Mouse (Mus musculus) MEL (cell line): ENCODE measurements around the gene Exoc3l. TPM values are rescaled to one million over a fixed set of nuclear protein-coding genes. Genes with fewer than 3 reads are reported as not detected.

ENCODE experiments used
- DNase-seq: peaks from one replicate; pipeline ENCODE4 v3.0.0; 2011; ENCODE audit warnings: low read depth, low spot score
- H3K27ac ChIP-seq: 2 replicates; pipeline ENCODE4 v1.5.1; 2012; ENCODE audit warnings: low read depth, mild to moderate bottlenecking, control low read depth, low read length, moderate library complexity; ENCODE audit not compliant: control insufficient read depth
- H3K27me3 ChIP-seq, 2 experiments: fragments of 150-350 bp in 1 of 2; sonication (generic) in 1 of 2; 2 replicates each; pipeline ENCODE4 v1.6.1; 2012; ENCODE audit warnings: low read length in 2 of 2, mild to moderate bottlenecking in 2 of 2, improper control_type of control experiment in 1 of 2, moderate library complexity in 1 of 2; ENCODE audit not compliant: insufficient read depth in 2 of 2, control insufficient read depth in 1 of 2
- H3K36me3 ChIP-seq, 2 experiments: 2 replicates each; pipeline ENCODE4 v1.6.1; 2012 to 2014; ENCODE audit warnings: low read length in 2 of 2, improper control_type of control experiment in 1 of 2, inconsistent platforms in 1 of 2, mild to moderate bottlenecking in 1 of 2; ENCODE audit not compliant: insufficient read depth in 2 of 2, control insufficient read depth in 1 of 2
- H3K4me1 ChIP-seq, 2 experiments: fragments of 150-350 bp in 1 of 2; sonication (generic) in 1 of 2; 2 replicates each; pipeline ENCODE4 v1.6.1; 2012; ENCODE audit warnings: low read length in 2 of 2, improper control_type of control experiment in 1 of 2, mild to moderate bottlenecking in 1 of 2; ENCODE audit not compliant: insufficient read depth in 2 of 2, control insufficient read depth in 1 of 2
- H3K4me3 ChIP-seq, 2 experiments: fragments of 150-350 bp in 1 of 2; sonication (generic) in 1 of 2; 2 replicates each; pipeline ENCODE4 v1.5.1; 2012; ENCODE audit warnings: low read depth in 2 of 2, low read length in 2 of 2, mild to moderate bottlenecking in 2 of 2, moderate library complexity in 2 of 2, control low read depth in 1 of 2, improper control_type of control experiment in 1 of 2; ENCODE audit not compliant: control insufficient read depth in 1 of 2, insufficient read depth in 1 of 2
- H3K79me2 ChIP-seq: 2 replicates; pipeline ENCODE4 v1.6.1; 2012; ENCODE audit warnings: mild to moderate bottlenecking, low read length, moderate library complexity; ENCODE audit not compliant: control insufficient read depth, poor library complexity, insufficient read depth
- H3K9ac ChIP-seq: 2 replicates; pipeline ENCODE4 v1.6.1; 2012; ENCODE audit warnings: low read depth, mild to moderate bottlenecking, control low read depth, low read length, moderate library complexity; ENCODE audit not compliant: control insufficient read depth, poor library complexity, severe bottlenecking
- H3K9me3 ChIP-seq: fragments of 150-350 bp; sonication (generic); replicated peaks from 2 replicates; pipeline ENCODE4 v1.6.1; 2012; ENCODE audit warnings: mild to moderate bottlenecking, low read length, improper control_type of control experiment, moderate library complexity; ENCODE audit not compliant: insufficient read depth
- CHD2 ChIP-seq: IDR thresholded peaks from 2 replicates; pipeline ENCODE4 v1.6.1; 2011; ENCODE audit warnings: low read length, improper control_type of control experiment
- CTCF ChIP-seq, 3 experiments: IDR thresholded peaks in 2 of 3; conservative IDR thresholded peaks in 1 of 3; 2 replicates each; pipeline ENCODE4 v1.5.1; 2011 to 2012; ENCODE audit warnings: low read length in 3 of 3, low read depth in 2 of 3, mild to moderate bottlenecking in 2 of 3, improper control_type of control experiment in 1 of 3, inconsistent platforms in 1 of 3, mixed read lengths in 1 of 3, moderate library complexity in 1 of 3; ENCODE audit not compliant: control insufficient read depth in 1 of 3, insufficient read depth in 1 of 3, poor library complexity in 1 of 3, severe bottlenecking in 1 of 3
- EP300 ChIP-seq, 2 experiments: IDR thresholded peaks; 2 replicates each; pipeline ENCODE4 v1.6.1; 2011; ENCODE audit warnings: improper control_type of control experiment in 2 of 2, low read length in 2 of 2, low read depth in 1 of 2, mild to moderate bottlenecking in 1 of 2
- ETS1 ChIP-seq: IDR thresholded peaks from 2 replicates; pipeline ENCODE4 v1.6.1; 2012; ENCODE audit warnings: low read depth, mild to moderate bottlenecking, inconsistent platforms, low read length, improper control_type of control experiment, moderate library complexity
- GABPA ChIP-seq: IDR thresholded peaks from 2 replicates; pipeline ENCODE4 v1.6.1; 2012; ENCODE audit warnings: low read depth, mild to moderate bottlenecking, inconsistent platforms, low read length, improper control_type of control experiment, moderate library complexity
- MAFK ChIP-seq: IDR thresholded peaks from 2 replicates; pipeline ENCODE4 v1.6.1; 2011; ENCODE audit warnings: low read depth, mild to moderate bottlenecking, low read length, improper control_type of control experiment, borderline replicate concordance
- MAZ ChIP-seq: IDR thresholded peaks from 2 replicates; pipeline ENCODE4 v1.6.1; 2012; ENCODE audit warnings: low read depth, mild to moderate bottlenecking, inconsistent platforms, low read length, improper control_type of control experiment
- MEF2A ChIP-seq: IDR thresholded peaks from 2 replicates; pipeline ENCODE4 v1.6.1; 2014; ENCODE audit warnings: low read depth, mild to moderate bottlenecking, inconsistent platforms, low read length, improper control_type of control experiment; ENCODE audit not compliant: poor library complexity, insufficient replicate concordance, severe bottlenecking; ENCODE audit errors: extremely low read depth
- MYB ChIP-seq: IDR thresholded peaks from 2 replicates; pipeline ENCODE4 v1.6.1; 2011; ENCODE audit warnings: mild to moderate bottlenecking, low read depth, low read length, improper control_type of control experiment
- NELFE ChIP-seq: IDR thresholded peaks from 2 replicates; pipeline ENCODE4 v1.6.1; 2011; ENCODE audit warnings: low read depth, low read length, improper control_type of control experiment
- NRF1 ChIP-seq: IDR thresholded peaks from 2 replicates; pipeline ENCODE4 v1.6.1; 2014; ENCODE audit warnings: low read depth, mild to moderate bottlenecking, inconsistent platforms, low read length, improper control_type of control experiment, moderate library complexity; ENCODE audit not compliant: poor library complexity, insufficient read depth, severe bottlenecking
- POLR2A ChIP-seq, 2 experiments: IDR thresholded peaks; 2 replicates each; pipeline ENCODE4 v1.6.1; 2011 to 2012; ENCODE audit warnings: low read length in 2 of 2, mild to moderate bottlenecking in 2 of 2, control low read depth in 1 of 2, improper control_type of control experiment in 1 of 2, low read depth in 1 of 2, moderate library complexity in 1 of 2; ENCODE audit not compliant: control insufficient read depth in 1 of 2, insufficient read depth in 1 of 2, poor library complexity in 1 of 2
- POLR2AphosphoS2 ChIP-seq: IDR thresholded peaks from 2 replicates; pipeline ENCODE4 v1.6.1; 2011; ENCODE audit warnings: low read length, improper control_type of control experiment
- POLR2AphosphoS5 ChIP-seq: IDR thresholded peaks from 2 replicates; pipeline ENCODE4 v1.6.1; 2012; ENCODE audit warnings: low read depth, borderline replicate concordance, mild to moderate bottlenecking, inconsistent platforms, low read length, moderate library complexity, mixed read lengths
- RAD21 ChIP-seq: IDR thresholded peaks from 2 replicates; pipeline ENCODE4 v1.6.1; 2011; ENCODE audit warnings: mild to moderate bottlenecking, low read depth, low read length, improper control_type of control experiment
- RCOR1 ChIP-seq: IDR thresholded peaks from 2 replicates; pipeline ENCODE4 v1.6.1; 2012; ENCODE audit warnings: low read depth, mild to moderate bottlenecking, inconsistent platforms, low read length, improper control_type of control experiment
- SMC3 ChIP-seq: IDR thresholded peaks from 2 replicates; pipeline ENCODE4 v1.6.1; 2011; ENCODE audit warnings: low read depth, low read length, improper control_type of control experiment
- TBP ChIP-seq: IDR thresholded peaks from 2 replicates; pipeline ENCODE4 v1.8.0; 2011; ENCODE audit warnings: low read depth, low read length, improper control_type of control experiment
- TCF12 ChIP-seq: IDR thresholded peaks from 2 replicates; pipeline ENCODE4 v1.6.1; 2014; ENCODE audit warnings: low read depth, mild to moderate bottlenecking, inconsistent platforms, low read length, improper control_type of control experiment, moderate library complexity
- ZC3H11A ChIP-seq: IDR thresholded peaks from 2 replicates; pipeline ENCODE4 v1.6.1; 2012; ENCODE audit warnings: low read depth, mild to moderate bottlenecking, inconsistent platforms, low read length, improper control_type of control experiment
- ZMIZ1 ChIP-seq: IDR thresholded peaks from 2 replicates; pipeline ENCODE4 v1.6.1; 2012; ENCODE audit warnings: low read depth, mild to moderate bottlenecking, inconsistent platforms, low read length, improper control_type of control experiment, moderate library complexity
- polyA plus RNA-seq, 2 experiments: library from polyadenylated mRNA; stranded (reverse) in 1 of 2; unstranded in 1 of 2; fragments of >175 nt in 1 of 2; fragments of >200 nt in 1 of 2; gene quantifications; 2 replicates each; pipeline versions ENCODE4 v1.2.1 to v1.2.4; 2012; ENCODE audit warnings: low replicate concordance in 2 of 2, low read depth in 1 of 2; ENCODE audit not compliant: insufficient read length in 2 of 2, insufficient read depth in 1 of 2, missing spikeins in 1 of 2
- total RNA-seq: library from RNA; depleted of rRNA; stranded (reverse); fragments of 300-350 nt; gene quantifications from 2 replicates; pipeline ENCODE4 v1.2.3, GENCODE M21; 2012

Gene Exoc3l
- total and polyA plus RNA-seq, 3 experiments: 0.69 to 2.0 TPM; not detected in 1

DNA sequence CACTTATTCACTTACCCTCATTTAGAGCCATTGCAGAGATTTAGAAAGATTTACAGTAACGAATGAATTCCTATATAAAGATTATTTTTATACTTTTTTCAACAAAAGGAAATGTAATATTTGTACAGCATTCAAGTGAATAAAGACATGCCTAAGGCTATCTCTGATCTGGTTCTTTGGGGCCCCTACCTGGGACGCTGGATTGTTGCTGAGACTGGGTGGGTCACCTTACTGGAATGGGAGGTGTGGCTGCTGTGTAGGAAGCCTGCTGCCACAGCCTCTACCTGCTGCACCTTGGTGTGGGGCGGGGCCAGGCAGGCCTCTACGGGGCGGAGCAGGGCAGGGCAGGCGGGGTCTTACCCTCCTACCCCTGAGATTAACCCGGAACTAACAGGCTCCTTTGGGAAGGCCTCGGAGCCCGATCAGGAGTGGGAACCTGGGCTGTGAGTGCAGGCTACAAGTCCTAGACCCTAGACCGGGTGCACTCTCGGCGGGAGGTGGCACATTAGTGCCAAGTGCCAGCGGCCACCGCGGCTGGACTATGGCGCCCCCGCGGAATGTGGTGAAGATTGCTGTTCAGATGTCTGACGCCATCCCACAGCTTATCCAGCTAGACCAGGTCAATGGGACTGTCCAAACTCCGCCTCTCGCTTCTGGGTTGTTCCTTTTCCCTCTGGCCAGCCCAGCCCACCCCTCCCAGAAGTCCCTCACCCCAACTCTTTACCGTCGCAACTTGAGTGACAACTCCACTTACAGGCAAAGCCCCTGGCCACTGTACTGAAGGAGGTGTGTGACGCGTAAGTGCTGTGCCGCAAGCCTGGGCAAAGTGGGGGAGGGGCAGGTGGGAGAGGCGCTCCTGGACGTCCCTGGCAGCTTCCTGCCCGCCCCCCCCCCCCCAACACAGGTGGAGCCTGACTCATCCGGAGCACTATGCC lies 9.6 kb upstream of the Exoc3l start, which contains the start of gene Elmo3:
Gene Elmo3, plus strand, starts transcription at position 391 of the 935 bp plus-strand sequence.
- peaks cover 16 to 33% of the 10 kb centered on the region in 2 experiments for H3K36me3 ChIP-seq
- no peaks in the 10 kb centered on the region for H3K9me3 ChIP-seq
- H3K27ac ChIP-seq: peak within 1 kb of the TSS; percentile 34
- peaks cover 0 to 29% of the 10 kb centered on the region in 2 experiments; a peak in 3 of 4 replicates for H3K4me1 ChIP-seq
- H3K4me3 ChIP-seq: no peak within 1 kb of the TSS
- peaks cover 7% of the 10 kb centered on the region for H3K79me2 ChIP-seq
- TF ChIP-seq POLR2A (IDR thresholded peaks at IDR 0.05; ENCODE audit: control insufficient read depth in 1 of 2, insufficient read depth in 1 of 2, low read depth in 1 of 2, low read length in 2 of 2, poor library complexity in 1 of 2): peak in 1 of 2 experiments; percentile 40; a peak in 2 of 4 replicates
- TF ChIP-seq POLR2AphosphoS2: peak; percentile 97
- TF ChIP-seq RCOR1: no peak
- TF ChIP-seq ZMIZ1: peak; percentile 72
- TF ChIP-seq TCF12: no peak
- TF ChIP-seq SMC3: 0 out of 2 replicates have a peak, but pooled peaks have one; percentile 14
- no peak for TF ChIP-seq GABPA
- no peak within 1 kb of the TSS for H3K9ac ChIP-seq
- DNase-seq: peak; percentile 34
- no peaks in the 10 kb centered on the region for H3K27me3 ChIP-seq

DNA sequence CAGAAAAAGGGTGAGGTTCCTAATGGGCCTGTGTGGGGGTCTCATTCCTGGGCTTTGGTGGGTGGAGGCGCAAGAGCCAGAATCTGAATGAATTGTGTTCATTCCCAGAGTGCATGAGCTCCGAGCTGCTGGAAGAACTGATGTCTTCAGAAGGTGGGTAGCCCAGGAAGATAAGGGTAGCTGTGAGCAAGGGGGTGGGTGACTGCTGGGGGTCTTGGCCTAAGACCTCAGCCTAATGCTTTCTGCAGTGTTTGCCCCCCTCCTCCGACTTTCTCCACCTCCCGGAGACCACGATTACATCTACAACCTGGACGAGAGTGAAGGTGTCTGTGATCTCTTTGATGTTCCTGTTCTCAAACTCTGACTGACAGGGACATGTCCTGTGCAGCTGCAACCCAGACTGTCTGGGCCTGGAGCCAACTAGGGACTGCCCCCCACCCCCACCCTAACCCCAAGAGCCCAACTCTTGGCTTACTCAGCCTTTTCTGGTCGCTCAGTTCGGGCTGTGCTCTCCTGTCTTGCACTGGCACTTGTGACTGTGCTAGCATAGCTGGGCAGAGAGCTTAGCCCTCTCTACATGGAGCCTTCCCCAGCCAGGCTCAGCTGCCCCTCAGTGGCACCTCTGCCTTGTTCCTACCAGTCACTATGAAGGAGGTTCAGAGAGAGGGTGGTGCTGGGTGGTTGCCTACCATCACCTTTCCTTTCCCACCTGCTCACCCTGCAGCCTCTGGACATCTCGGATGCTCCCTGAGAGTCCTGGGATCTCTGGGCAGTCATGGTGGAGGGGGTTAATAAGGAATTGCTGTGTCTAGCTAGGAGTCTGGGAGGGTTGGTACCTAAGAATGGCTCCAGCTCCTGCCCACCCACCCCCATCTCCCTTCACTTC lies 8.7 kb upstream of the Exoc3l start:
- Histone ChIP-seq H3K27ac (peak overlapping the region; percentile 34), H3K9ac (no peak overlapping the region), H3K27me3 (no peaks in the 10 kb centered on the region), H3K4me3 (no peak overlapping the region), H3K79me2 (peaks cover 14% of the 10 kb centered on the region), H3K36me3 (peaks cover 18 to 41% of the 10 kb centered on the region in 2 experiments), H3K4me1 (peaks cover 7 to 37% of the 10 kb centered on the region in 2 experiments), H3K9me3 (no peaks in the 10 kb centered on the region)
- TF ChIP-seq NRF1 (no peak), POLR2A (IDR thresholded peaks at IDR 0.05; ENCODE audit: control insufficient read depth in 1 of 2, insufficient read depth in 1 of 2, low read depth in 1 of 2, low read length in 2 of 2, poor library complexity in 1 of 2) (peak in 1 of 2 experiments; percentile 27; a peak in 1 of 4 replicates), RAD21 (no peak), ZMIZ1 (peak; percentile 15; the same call in 1 of the 2 replicates), POLR2AphosphoS5 (0 out of 2 replicates have a peak, but pooled peaks have one; percentile 33), ETS1 (peak; percentile 67), CTCF (IDR thresholded peaks at IDR 0.05 in 2 of 3, conservative IDR thresholded peaks at IDR 0.05 in 1 of 3; ENCODE audit: control insufficient read depth in 1 of 3, insufficient read depth in 1 of 3, low read depth in 2 of 3, low read length in 3 of 3, poor library complexity in 1 of 3, severe bottlenecking in 1 of 3) (no peak), MAZ (peak; percentile 58; the same call in 1 of the 2 replicates), TBP (0 out of 2 replicates have a peak, but pooled peaks have one; percentile 11), CHD2 (0 out of 2 replicates have a peak, but pooled peaks have one; percentile 32), TCF12 (peak; percentile 68), NELFE (no peak), MYB (no peak), SMC3 (no peak), EP300 (IDR thresholded peaks at IDR 0.05; ENCODE audit: low read depth in 1 of 2, low read length in 2 of 2) (peak in 1 of 2 experiments; percentile 6; a peak in 1 of 4 replicates), POLR2AphosphoS2 (peak; percentile 83; the same call in 1 of the 2 replicates), MEF2A (no peak), ZC3H11A (no peak), MAFK (peak; percentile 49; the same call in 1 of the 2 replicates)
- DNase-seq: peak; percentile 84
